Mouse (Mus musculus) lung, adult 2 months (tissue): Measurements from ENCODE around the gene Lama2. TPM values are rescaled to one million over a fixed set of nuclear protein-coding genes. Genes with fewer than 3 reads are reported as not detected.

Experiments
- DNase-seq: peaks from one replicate; pipeline ENCODE4 v3.0.0; 2022
- H3K4me1 ChIP-seq: fragments of 200-500 bp; 2 replicates; pipeline ENCODE4 v1.6.1; 2011; ENCODE audit warnings: low read length; ENCODE audit not compliant: control insufficient read depth, insufficient read depth
- H3K4me3 ChIP-seq: fragments of 200-500 bp; replicated peaks from 2 replicates; pipeline ENCODE3; 2011; ENCODE audit warnings: low read depth, mild to moderate bottlenecking, control low read depth, low read length; ENCODE audit errors: extremely low read depth
- CTCF ChIP-seq: fragments of 200-500 bp; IDR thresholded peaks from 2 replicates; pipeline ENCODE4 v1.5.1; 2011; ENCODE audit warnings: mild to moderate bottlenecking, low read length, control low read depth; ENCODE audit not compliant: insufficient read depth
- POLR2A ChIP-seq: fragments of 200-500 bp; IDR thresholded peaks from 2 replicates; pipeline ENCODE4 v1.6.1; 2011; ENCODE audit warnings: low read depth, mild to moderate bottlenecking, control low read depth, low read length, borderline replicate concordance; ENCODE audit errors: extremely low read depth
- WGBS: fragments of 180-500 bp; shearing (Covaris S2); methylation state at CpG from one replicate; pipeline ENCODE4 v1.1.7; 2018; 5-methylcytosine and 5-hydroxymethylcytosine counted together
- polyA plus RNA-seq: library from polyadenylated mRNA; depleted of rRNA; stranded (reverse); fragments of >200 nt; gene quantifications from 2 replicates; pipeline ENCODE4 v1.2.3, GENCODE M21; 2012; rRNA removed

Lama2 gene
- 14.9 and 18.3 TPM in 2 replicates for polyA plus RNA-seq

DNA sequence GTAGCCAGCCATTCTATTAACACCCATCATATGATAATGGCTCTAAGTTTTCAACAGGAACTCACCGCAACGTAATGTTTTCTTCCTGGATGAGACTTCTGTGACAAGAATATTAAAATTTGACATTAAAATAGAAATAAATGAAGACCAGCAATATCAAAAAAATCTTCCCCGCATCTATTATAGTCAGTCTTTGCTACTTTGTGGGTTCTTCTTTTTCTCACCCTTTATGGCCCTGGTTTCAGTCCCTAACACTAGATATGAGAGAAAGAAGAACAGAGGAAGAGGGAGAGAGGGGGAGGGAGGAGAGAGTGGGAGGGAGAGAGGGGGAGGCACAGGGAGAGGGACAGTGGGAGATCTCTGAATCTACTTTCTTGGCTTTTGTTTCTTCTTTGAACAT is at the start of gene Lama2:
Lama2 (minus strand) TSS at position 101 of the 400 bp plus-strand sequence.
- 92% methylated on average over 3 of the region's 3 CpGs for WGBS
- no peak for DNase-seq
- H3K4me1 ChIP-seq, result no peaks in the 10 kb centered on the region
- no peak within 1 kb of the TSS for H3K4me3 ChIP-seq
- TF ChIP-seq CTCF (no peak), POLR2A (no peak)

- no peak for DNase-seq
- Histone ChIP-seq H3K4me1 (no peaks in the 10 kb centered on the region; the same call in 1 of the 2 replicates), H3K4me3 (no peak overlapping the region)
- TF ChIP-seq CTCF (no peak), POLR2A (no peak)
- 53% methylated on average over 1 of the region's 1 CpGs for WGBS
These were observed 44.8 kb upstream of the Lama2 start for GRCm38 (mm10) chr10:27664391-27664790.

DNA sequence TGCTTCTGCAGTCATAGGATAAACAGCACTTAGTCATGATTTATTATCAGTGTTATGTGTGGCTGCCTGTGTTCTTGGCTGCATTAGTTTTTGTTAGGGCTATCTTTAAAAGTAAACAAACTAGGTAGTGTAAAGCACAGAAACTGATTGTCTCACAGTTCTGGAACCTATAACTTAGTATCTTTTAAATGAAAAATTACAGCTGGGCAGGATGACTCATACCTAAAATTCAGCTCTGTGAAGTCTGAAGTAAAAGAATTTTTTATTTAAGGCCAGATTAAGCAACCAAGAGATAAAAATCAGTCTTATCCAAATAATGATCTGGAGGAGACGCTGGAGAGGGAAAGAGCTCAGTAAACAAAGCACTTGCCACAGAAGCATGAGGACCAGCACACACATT is 43.8 kb upstream of the Lama2 start:
- Histone ChIP-seq H3K4me3 (no peak overlapping the region), H3K4me1 (no peaks in the 10 kb centered on the region; the same call in 1 of the 2 replicates)
- TF ChIP-seq CTCF (no peak), POLR2A (no peak)
- 15% methylated on average over 1 of the region's 1 CpGs for WGBS
- DNase-seq, result no peak

GRCm38 (mm10) chr10:27654164-27654563 is 34.6 kb upstream of the Lama2 start:
- TF ChIP-seq CTCF (no peak), POLR2A (no peak)
- no peak for DNase-seq
- 88% methylated on average over 4 of the region's 4 CpGs for WGBS

DNA sequence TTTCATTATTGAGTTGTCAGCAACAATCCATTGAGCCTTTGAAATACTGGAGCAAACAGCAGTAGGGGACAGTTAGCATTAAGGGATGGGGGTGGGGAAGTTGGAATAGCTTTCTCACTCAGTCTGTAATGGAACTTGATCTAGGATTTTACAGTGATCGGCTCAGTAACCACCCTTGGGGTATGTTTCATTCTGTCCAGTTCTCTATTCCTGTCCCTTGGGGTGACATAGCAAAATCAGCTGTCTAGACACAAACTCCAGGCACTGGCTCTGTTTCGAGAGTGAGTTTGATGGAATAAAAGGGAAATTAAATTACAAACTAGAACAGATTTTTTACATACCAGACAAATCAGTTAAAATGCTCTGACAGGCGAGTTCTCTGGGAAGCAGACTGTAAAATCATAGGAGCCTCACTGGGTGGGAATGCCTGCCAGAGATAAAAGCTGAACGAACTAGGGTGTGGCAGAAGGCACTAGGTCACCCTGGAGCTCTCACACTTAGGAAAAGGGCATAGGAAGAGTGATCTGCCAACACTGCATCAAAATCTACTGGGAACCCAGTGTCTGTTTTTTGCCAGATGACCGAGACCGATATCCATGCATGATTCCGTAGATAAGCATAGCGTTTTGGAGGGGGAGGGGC is 33.3 kb upstream of the Lama2 start:
- Histone ChIP-seq H3K4me3 (no peak overlapping the region), H3K4me1 (no peaks in the 10 kb centered on the region)
- no peak for TF ChIP-seq CTCF
- no peak for TF ChIP-seq POLR2A
- DNase-seq, result no peak
- 49% methylated on average over 8 of the region's 8 CpGs for WGBS

More at GRCm38 (mm10) chr10:27654164-27654563, 34.6 kb upstream of the Lama2 start:
- Histone ChIP-seq H3K4me1 (no peaks in the 10 kb centered on the region), H3K4me3 (no peak overlapping the region)

DNA sequence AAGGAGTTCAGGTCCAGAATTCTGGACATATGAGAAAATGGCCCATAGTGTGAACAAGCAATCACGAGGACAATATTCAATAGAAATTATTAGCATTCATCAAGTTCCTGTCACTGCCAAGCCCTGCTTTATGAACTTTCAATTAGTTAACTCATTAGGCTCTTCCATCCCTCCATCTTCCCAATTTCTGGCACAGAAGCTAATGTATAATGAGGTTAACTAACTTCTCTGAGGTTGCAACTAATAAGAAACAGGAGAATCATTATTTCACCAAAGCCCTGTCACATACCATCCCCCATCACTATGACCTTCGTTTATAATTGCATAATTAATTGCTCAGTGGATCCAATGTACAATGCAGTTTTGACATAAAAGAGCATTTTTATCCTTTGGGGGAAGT is 16.2 kb upstream of the Lama2 start:
- WGBS, result 63% methylated on average over 2 of the region's 2 CpGs
- no peak for DNase-seq
- Histone ChIP-seq H3K4me3 (no peak overlapping the region), H3K4me1 (no peaks in the 10 kb centered on the region)
- no peak for TF ChIP-seq POLR2A
- TF ChIP-seq CTCF, result no peak

GRCm38 (mm10) chr10:27631002-27631401 is 11.4 kb upstream of the Lama2 start:
- 93% methylated on average over 4 of the region's 4 CpGs for WGBS
- TF ChIP-seq POLR2A (no peak), CTCF (no peak)
- no peak for DNase-seq
- H3K4me1 ChIP-seq, result no peaks in the 10 kb centered on the region
- H3K4me3 ChIP-seq, result no peak overlapping the region

- WGBS, result 34% methylated on average over 9 of the region's 9 CpGs
- no peak for DNase-seq
- Histone ChIP-seq H3K4me1 (no peaks in the 10 kb centered on the region), H3K4me3 (no peak overlapping the region)
- TF ChIP-seq CTCF (no peak), POLR2A (no peak)
These were observed 2.3 kb upstream of the Lama2 start for GRCm38 (mm10) chr10:27621697-27622449.

GRCm38 (mm10) chr10:27617522-27618020 is 2.0 kb downstream of the Lama2 start:
- WGBS, result 85% methylated on average over 4 of the region's 4 CpGs
- Histone ChIP-seq H3K4me3 (no peak overlapping the region), H3K4me1 (no peaks in the 10 kb centered on the region)
- TF ChIP-seq POLR2A (no peak), CTCF (no peak)
- no peak for DNase-seq
